Mouse (Mus musculus) layer of hippocampus, postnatal 25 days (tissue): ENCODE data around the gene Spin2g. TPM values are rescaled to one million over a fixed set of nuclear protein-coding genes. Genes with fewer than 3 reads are reported as not detected.
"Not testable (repeated sequence)": the region's sequence is repeated elsewhere in the genome, so short reads cannot be mapped to it uniquely, and the experiment has no call there.

Experiments used
- DNase-seq, 2 experiments: peaks; one replicate each; pipeline ENCODE4 v3.0.0; 2022; ENCODE audit warnings: mixed read lengths in 2 of 2, low spot score in 1 of 2; ENCODE audit errors: extremely low spot score in 1 of 2
- total RNA-seq, 2 experiments: library from RNA; stranded (reverse); gene quantifications; 2 replicates each; pipeline ENCODE4 v1.2.3; 2021

The Spin2g gene
- total RNA-seq = not detected

- DNase-seq = not testable (repeated sequence)
Measured at GRCm38 (mm10) chrX:34238633-34239032, at the start of gene Spin2g. Gene Spin2g (minus strand): TSS chrX:34238733.

Other genes starting within 250 kb of the Spin2g start
- gene Btbd35f9, start 77.2 kb downstream of the Spin2g start, total RNA-seq = not detected
- gene Btbd35f8, start 211.8 kb upstream of the Spin2g start, total RNA-seq = not detected